Mouse (Mus musculus): ENCODE data around the gene Mlxipl. TPM values are rescaled to one million over a fixed set of nuclear protein-coding genes. Genes with fewer than 3 reads are reported as not detected.

Mlxipl gene
- polyA plus RNA-seq, 1 experiment from 2014 or later, result 3.6 TPM

GRCm38 (mm10) chr5:135075655-135076054, 14.0 kb upstream of the Mlxipl start:
- no peak overlapping the region for H3K9ac ChIP-seq (replicated peaks; ENCODE audit: low read depth, low read length)
- no peak for ATAC-seq (ENCODE audit: insufficient number of reproducible peaks, insufficient read depth, low FRiP score, low read depth)
- no peaks in the 10 kb centered on the region for H3K27me3 ChIP-seq (ENCODE audit: control insufficient read depth, insufficient read depth, low read length)
- no peaks in the 10 kb centered on the region for H3K9me3 ChIP-seq (ENCODE audit: control insufficient read depth, low read depth, low read length)
- H3K4me1 ChIP-seq (ENCODE audit: control insufficient read depth, insufficient read depth, low read length), result peaks cover 13% of the 10 kb centered on the region
- H3K4me3 ChIP-seq (ENCODE audit: low read depth, low read length), result no peak overlapping the region
- H3K4me2 ChIP-seq (replicated peaks; ENCODE audit: low read depth, low read length), result no peak overlapping the region
- WGBS, result 64% methylated on average over 4 of the region's 4 CpGs
- peaks cover 10% of the 10 kb centered on the region; the same call in 1 of the 2 replicates for H3K36me3 ChIP-seq (ENCODE audit: control insufficient read depth, insufficient read depth, low read length)
- H3K27ac ChIP-seq (ENCODE audit: low read length), result no peak overlapping the region

- Histone ChIP-seq H3K4me3 (ENCODE audit: low read depth, low read length) (peak overlapping the region; percentile 90; the same call in 1 of the 2 replicates), H3K27ac (ENCODE audit: low read length) (no peak overlapping the region), H3K36me3 (ENCODE audit: control insufficient read depth, insufficient read depth, low read length) (peaks cover 10% of the 10 kb centered on the region; the same call in 1 of the 2 replicates), H3K4me1 (ENCODE audit: control insufficient read depth, insufficient read depth, low read length) (peaks cover 13% of the 10 kb centered on the region), H3K9ac (replicated peaks; ENCODE audit: low read depth, low read length) (no peak overlapping the region), H3K4me2 (replicated peaks; ENCODE audit: low read depth, low read length) (peak overlapping the region; percentile 68), H3K9me3 (ENCODE audit: control insufficient read depth, low read depth, low read length) (no peaks in the 10 kb centered on the region), H3K27me3 (ENCODE audit: control insufficient read depth, insufficient read depth, low read length) (no peaks in the 10 kb centered on the region)
- no peak for ATAC-seq (ENCODE audit: insufficient number of reproducible peaks, insufficient read depth, low FRiP score, low read depth)
- 83% methylated on average over 14 of the region's 14 CpGs for WGBS
These were observed 13.3 kb upstream of the Mlxipl start for GRCm38 (mm10) chr5:135076368-135076767.

DNA sequence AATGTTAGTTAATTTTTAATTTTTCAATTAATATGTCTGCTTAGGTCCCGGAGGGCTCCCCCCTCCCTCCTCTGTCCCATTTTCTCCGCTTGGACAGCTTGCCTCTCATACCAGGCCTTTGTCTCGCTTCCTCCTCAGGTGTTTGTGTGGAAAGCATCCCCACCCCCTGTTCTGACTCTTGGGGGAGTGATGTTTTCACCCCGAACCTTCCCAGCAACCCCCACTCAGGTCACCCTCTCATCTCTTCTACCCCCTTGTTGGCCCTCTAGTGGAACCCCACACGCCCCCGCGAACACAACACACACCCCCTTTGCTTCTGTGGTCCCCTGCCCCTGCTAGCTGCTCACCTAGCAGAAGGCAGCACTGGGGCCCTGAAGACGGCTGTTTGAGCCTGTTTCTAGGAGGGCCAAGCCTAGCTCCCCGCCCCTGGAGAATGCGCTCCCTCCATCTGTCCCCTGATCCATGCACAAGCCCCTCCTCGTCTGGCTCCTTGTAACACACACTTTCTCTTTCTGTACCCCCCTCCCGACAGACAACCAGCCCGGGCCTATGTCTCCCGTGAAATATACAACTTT, 12.7 kb upstream of the Mlxipl start:
- no peaks in the 10 kb centered on the region for H3K9me3 ChIP-seq (ENCODE audit: control insufficient read depth, low read depth, low read length)
- 16% methylated on average over 14 of the region's 14 CpGs for WGBS

GRCm38 (mm10) chr5:135077564-135078481, 11.9 kb upstream of the Mlxipl start, which contains the start of gene Vps37d:
Gene Vps37d, minus strand, starts transcription at chr5:135078266.
- Histone ChIP-seq H3K9me3 (ENCODE audit: control insufficient read depth, low read depth, low read length) (no peaks in the 10 kb centered on the region), H3K27ac (ENCODE audit: low read length) (peak within 1 kb of the TSS; percentile 64), H3K27me3 (ENCODE audit: control insufficient read depth, insufficient read depth, low read length) (no peaks in the 10 kb centered on the region), H3K36me3 (ENCODE audit: control insufficient read depth, insufficient read depth, low read length) (peaks cover 4% of the 10 kb centered on the region; the same call in 1 of the 2 replicates), H3K4me2 (replicated peaks; ENCODE audit: low read depth, low read length) (peak within 1 kb of the TSS; percentile 68), H3K4me1 (ENCODE audit: control insufficient read depth, insufficient read depth, low read length) (peaks cover 13% of the 10 kb centered on the region), H3K9ac (replicated peaks; ENCODE audit: low read depth, low read length) (peak within 1 kb of the TSS; percentile 87), H3K4me3 (ENCODE audit: low read depth, low read length) (peak within 1 kb of the TSS; percentile 90)
- under 1% methylated on average over 77 of the region's 83 CpGs for WGBS
- peak; percentile 76 for ATAC-seq (ENCODE audit: insufficient number of reproducible peaks, insufficient read depth, low FRiP score, low read depth)

More for the DNA sequence above, 12.7 kb upstream of the Mlxipl start:
- ATAC-seq (ENCODE audit: insufficient number of reproducible peaks, insufficient read depth, low FRiP score, low read depth), result peak; percentile 51; the same call in 1 of the 2 replicates
- H3K4me3 ChIP-seq (ENCODE audit: low read depth, low read length), result peak overlapping the region; percentile 90
- peak overlapping the region; percentile 87 for H3K9ac ChIP-seq (replicated peaks; ENCODE audit: low read depth, low read length)
- H3K27ac ChIP-seq (ENCODE audit: low read length), result peak overlapping the region; percentile 64; the same call in 1 of the 2 replicates
- peak overlapping the region; percentile 68 for H3K4me2 ChIP-seq (replicated peaks; ENCODE audit: low read depth, low read length)
- no peaks in the 10 kb centered on the region for H3K27me3 ChIP-seq (ENCODE audit: control insufficient read depth, insufficient read depth, low read length)
- H3K36me3 ChIP-seq (ENCODE audit: control insufficient read depth, insufficient read depth, low read length), result peaks cover 10% of the 10 kb centered on the region; the same call in 1 of the 2 replicates
- peaks cover 13% of the 10 kb centered on the region for H3K4me1 ChIP-seq (ENCODE audit: control insufficient read depth, insufficient read depth, low read length)

- Histone ChIP-seq H3K4me3 (ENCODE audit: low read depth, low read length) (peak overlapping the region; percentile 90), H3K4me1 (ENCODE audit: control insufficient read depth, insufficient read depth, low read length) (peaks cover 11% of the 10 kb centered on the region), H3K9me3 (ENCODE audit: control insufficient read depth, low read depth, low read length) (no peaks in the 10 kb centered on the region), H3K27ac (ENCODE audit: low read length) (no peak overlapping the region), H3K36me3 (ENCODE audit: control insufficient read depth, insufficient read depth, low read length) (peaks cover 4% of the 10 kb centered on the region; the same call in 1 of the 2 replicates), H3K4me2 (replicated peaks; ENCODE audit: low read depth, low read length) (peak overlapping the region; percentile 68), H3K9ac (replicated peaks; ENCODE audit: low read depth, low read length) (0 out of 2 replicates have a peak overlapping the region, but pooled peaks have one; percentile 87), H3K27me3 (ENCODE audit: control insufficient read depth, insufficient read depth, low read length) (no peaks in the 10 kb centered on the region)
- WGBS, result under 1% methylated on average over 11 of the region's 11 CpGs
- no peak; the same call in 1 of the 2 replicates for ATAC-seq (ENCODE audit: insufficient number of reproducible peaks, insufficient read depth, low FRiP score, low read depth)
These were observed 11.2 kb upstream of the Mlxipl start for GRCm38 (mm10) chr5:135078482-135078810.

DNA sequence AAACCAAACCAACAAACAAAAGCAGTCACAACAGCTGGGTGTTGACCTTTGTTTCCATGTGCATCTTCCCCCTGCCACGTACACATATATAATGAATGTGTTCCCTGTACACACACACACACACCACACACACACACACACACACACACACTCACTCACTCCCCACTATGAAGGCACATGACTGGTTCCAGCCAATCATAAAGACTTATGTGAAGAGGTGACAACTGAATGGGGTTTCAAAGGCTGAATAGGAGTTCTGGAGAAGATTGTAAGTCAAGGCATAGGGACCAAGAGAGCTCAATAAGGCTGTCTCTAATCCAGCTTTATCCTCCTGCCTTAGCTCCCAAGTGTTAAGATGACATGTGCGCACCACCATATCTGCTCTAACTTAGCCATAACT, 10.1 kb upstream of the Mlxipl start:
- Histone ChIP-seq H3K4me1 (ENCODE audit: control insufficient read depth, insufficient read depth, low read length) (0 out of 2 replicates have a peak, but pooled peaks cover 7% of the 10 kb centered on the region), H3K9ac (replicated peaks; ENCODE audit: low read depth, low read length) (no peak overlapping the region), H3K36me3 (ENCODE audit: control insufficient read depth, insufficient read depth, low read length) (peaks cover 3% of the 10 kb centered on the region; the same call in 1 of the 2 replicates), H3K27ac (ENCODE audit: low read length) (no peak overlapping the region), H3K27me3 (ENCODE audit: control insufficient read depth, insufficient read depth, low read length) (no peaks in the 10 kb centered on the region), H3K9me3 (ENCODE audit: control insufficient read depth, low read depth, low read length) (no peaks in the 10 kb centered on the region), H3K4me3 (ENCODE audit: low read depth, low read length) (no peak overlapping the region), H3K4me2 (replicated peaks; ENCODE audit: low read depth, low read length) (no peak overlapping the region)
- 89% methylated on average over 2 of the region's 2 CpGs for WGBS
- no peak for ATAC-seq (ENCODE audit: insufficient number of reproducible peaks, insufficient read depth, low FRiP score, low read depth)

DNA sequence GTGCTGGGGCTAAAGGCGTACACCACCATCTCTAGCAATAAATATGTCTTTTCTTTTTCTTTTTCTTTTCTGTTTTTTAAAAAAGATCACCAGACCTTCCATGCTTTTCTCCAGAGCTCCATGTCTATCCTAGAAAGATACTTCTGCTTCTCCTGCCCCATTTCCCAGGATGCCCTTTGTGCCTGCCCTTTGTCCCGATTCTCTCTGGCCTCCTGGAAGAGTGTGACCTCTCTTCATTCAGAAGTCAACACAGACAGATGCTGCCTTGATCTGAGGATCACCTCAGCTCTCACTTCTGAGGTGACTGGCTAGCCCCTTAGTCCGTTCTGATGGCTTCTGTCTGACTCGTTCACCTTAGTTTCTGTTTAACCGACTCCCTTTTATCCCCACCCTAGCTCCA, 9.2 kb upstream of the Mlxipl start:
- 86% methylated on average over 5 of the region's 5 CpGs for WGBS
- Histone ChIP-seq H3K36me3 (ENCODE audit: control insufficient read depth, insufficient read depth, low read length) (no peaks in the 10 kb centered on the region), H3K27ac (ENCODE audit: low read length) (no peak overlapping the region), H3K9ac (replicated peaks; ENCODE audit: low read depth, low read length) (no peak overlapping the region), H3K4me3 (ENCODE audit: low read depth, low read length) (no peak overlapping the region), H3K4me1 (ENCODE audit: control insufficient read depth, insufficient read depth, low read length) (0 out of 2 replicates have a peak, but pooled peaks cover 7% of the 10 kb centered on the region), H3K9me3 (ENCODE audit: control insufficient read depth, low read depth, low read length) (no peaks in the 10 kb centered on the region), H3K27me3 (ENCODE audit: control insufficient read depth, insufficient read depth, low read length) (no peaks in the 10 kb centered on the region), H3K4me2 (replicated peaks; ENCODE audit: low read depth, low read length) (no peak overlapping the region)
- ATAC-seq (ENCODE audit: insufficient number of reproducible peaks, insufficient read depth, low FRiP score, low read depth), result no peak

- no peak for ATAC-seq (ENCODE audit: insufficient number of reproducible peaks, insufficient read depth, low FRiP score, low read depth)
- Histone ChIP-seq H3K27ac (ENCODE audit: low read length) (no peak overlapping the region), H3K9ac (replicated peaks; ENCODE audit: low read depth, low read length) (no peak overlapping the region), H3K9me3 (ENCODE audit: control insufficient read depth, low read depth, low read length) (no peaks in the 10 kb centered on the region), H3K27me3 (ENCODE audit: control insufficient read depth, insufficient read depth, low read length) (peaks cover 22% of the 10 kb centered on the region), H3K36me3 (ENCODE audit: control insufficient read depth, insufficient read depth, low read length) (no peaks in the 10 kb centered on the region), H3K4me2 (replicated peaks; ENCODE audit: low read depth, low read length) (no peak overlapping the region), H3K4me1 (ENCODE audit: control insufficient read depth, insufficient read depth, low read length) (0 out of 2 replicates have a peak, but pooled peaks cover 4% of the 10 kb centered on the region), H3K4me3 (ENCODE audit: low read depth, low read length) (no peak overlapping the region)
- WGBS, result 59% methylated on average over 4 of the region's 4 CpGs
These were observed 2.8 kb upstream of the Mlxipl start for GRCm38 (mm10) chr5:135086871-135087270.

Data from stomach, embryonic 14.5 days (tissue).